Mouse (Mus musculus): ENCODE measurements at regions not wholly inside any gene's neighbourhood (a gene's known extent, or its start where the extent isn't known, plus 50 kb on each side); places are given as distances from the start of the nearest gene placed in this dataset.

- TF ChIP-seq CTCF (IDR thresholded peaks at IDR 0.05; ENCODE audit: borderline replicate concordance, insufficient read depth, low read depth, low read length): no peak
- TF ChIP-seq POLR2A (IDR thresholded peaks at IDR 0.05; ENCODE audit: borderline replicate concordance, insufficient read depth, low read length): no peak
These were observed 145.7 kb upstream of the Bmp4 start for GRCm38 (mm10) chr14:46536002-46536762.
